Mouse (Mus musculus) neural tube, embryonic 15.5 days (tissue): ENCODE measurements at regions not wholly inside any gene's neighbourhood (a gene's known extent, or its start where the extent isn't known, plus 50 kb on each side); places are given as distances from the start of the nearest gene placed in this dataset.

ENCODE experiments used
- ATAC-seq: fragments of 200-750 bp; cut with Nextera tagmentation; 2 replicates; pipeline ENCODE4 v1.8.0; 2017; ENCODE audit warnings: mild to moderate bottlenecking, moderate TSS enrichment, moderate library complexity; ENCODE audit not compliant: low FRiP score
- H3K27ac ChIP-seq: fragments of 300-500 bp; sonication (generic); replicated peaks from 2 replicates; pipeline ENCODE4 v1.5.1; 2015; ENCODE audit warnings: mild to moderate bottlenecking, inconsistent platforms
- H3K27me3 ChIP-seq: fragments of 300-500 bp; sonication (generic); replicated peaks from 2 replicates; pipeline ENCODE4 v1.6.1; 2015; ENCODE audit warnings: inconsistent platforms
- H3K36me3 ChIP-seq: fragments of 300-500 bp; sonication (generic); 2 replicates; pipeline ENCODE4 v1.6.1; 2015; ENCODE audit warnings: inconsistent platforms
- H3K4me1 ChIP-seq: fragments of 300-500 bp; sonication (generic); 2 replicates; pipeline ENCODE4 v1.6.1; 2015; ENCODE audit warnings: inconsistent platforms
- H3K4me2 ChIP-seq: fragments of 300-500 bp; sonication (generic); 2 replicates; pipeline ENCODE4 v1.6.1; 2015; ENCODE audit warnings: inconsistent platforms, mild to moderate bottlenecking, moderate library complexity
- H3K4me3 ChIP-seq: fragments of 300-500 bp; sonication (generic); replicated peaks from 2 replicates; pipeline ENCODE4 v1.5.1; 2015; ENCODE audit warnings: mild to moderate bottlenecking, inconsistent platforms
- H3K9ac ChIP-seq: fragments of 300-500 bp; sonication (generic); replicated peaks from 2 replicates; pipeline ENCODE4 v1.6.1; 2015; ENCODE audit warnings: mild to moderate bottlenecking, inconsistent platforms
- H3K9me3 ChIP-seq: fragments of 300-500 bp; sonication (generic); replicated peaks from 2 replicates; pipeline ENCODE4 v1.6.1; 2016; ENCODE audit warnings: inconsistent platforms
- WGBS: fragments of 180-500 bp; shearing (Covaris S2); methylation state at CpG from one replicate; pipeline ENCODE4 v1.1.7; 2015; ENCODE audit warnings: mixed read lengths; 5-methylcytosine and 5-hydroxymethylcytosine counted together

DNA sequence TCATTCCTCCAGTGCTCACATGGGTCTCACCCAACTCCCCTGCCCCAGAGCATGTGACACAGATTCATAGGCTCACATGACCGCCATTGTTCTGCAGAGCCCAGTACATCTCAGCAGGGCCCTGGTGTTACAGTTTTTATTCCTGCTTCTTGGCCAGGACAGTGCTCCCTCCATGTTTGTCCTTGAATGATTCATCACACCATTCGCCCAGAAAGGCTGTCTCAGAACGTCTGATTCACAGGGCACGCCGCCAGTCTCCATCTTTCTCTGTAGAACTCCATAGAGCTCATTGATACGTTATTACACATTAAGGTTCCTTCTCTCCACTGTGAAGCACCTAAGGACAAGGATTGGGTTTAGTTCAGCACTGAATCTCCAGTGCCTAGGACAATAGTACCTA lies 79.9 kb upstream of the Otud4 start:
- Histone ChIP-seq H3K4me3 (no peak overlapping the region), H3K27ac (no peak overlapping the region), H3K36me3 (no peaks in the 10 kb centered on the region), H3K4me2 (no peak overlapping the region), H3K9me3 (no peaks in the 10 kb centered on the region), H3K4me1 (peaks cover 7% of the 10 kb centered on the region; the same call in 1 of the 2 replicates), H3K9ac (no peak overlapping the region), H3K27me3 (no peaks in the 10 kb centered on the region)
- ATAC-seq: no peak
- WGBS: 97% methylated on average over 6 of the region's 6 CpGs

DNA sequence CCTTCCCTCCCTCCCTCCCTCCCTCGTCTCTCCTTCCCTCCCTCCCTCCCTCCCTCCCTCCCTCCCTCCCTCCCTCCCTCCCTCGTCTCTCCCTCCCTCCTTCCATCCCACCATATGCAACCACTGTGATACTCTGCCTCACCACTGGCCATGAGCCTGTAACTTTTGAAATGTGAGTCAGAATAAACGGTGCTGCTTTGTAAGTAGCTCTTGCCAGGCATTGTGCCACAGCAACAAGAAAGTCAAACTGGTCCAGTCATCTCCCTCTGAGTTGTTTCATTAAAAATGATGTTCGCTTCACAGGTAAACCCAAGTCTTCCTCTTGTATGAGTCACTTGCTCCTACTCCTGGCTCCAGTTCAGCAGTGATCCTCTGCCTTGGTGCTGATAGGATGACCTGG lies 85.1 kb upstream of the Otud4 start:
- ATAC-seq: no peak
- H3K4me3 ChIP-seq: no peak overlapping the region
- WGBS: 90% methylated on average over 2 of the region's 4 CpGs
- no peak overlapping the region for H3K27ac ChIP-seq
- no peaks in the 10 kb centered on the region for H3K36me3 ChIP-seq
- no peaks in the 10 kb centered on the region for H3K27me3 ChIP-seq
- H3K4me2 ChIP-seq: no peak overlapping the region
- H3K4me1 ChIP-seq: no peaks in the 10 kb centered on the region
- no peaks in the 10 kb centered on the region for H3K9me3 ChIP-seq
- H3K9ac ChIP-seq: no peak overlapping the region

DNA sequence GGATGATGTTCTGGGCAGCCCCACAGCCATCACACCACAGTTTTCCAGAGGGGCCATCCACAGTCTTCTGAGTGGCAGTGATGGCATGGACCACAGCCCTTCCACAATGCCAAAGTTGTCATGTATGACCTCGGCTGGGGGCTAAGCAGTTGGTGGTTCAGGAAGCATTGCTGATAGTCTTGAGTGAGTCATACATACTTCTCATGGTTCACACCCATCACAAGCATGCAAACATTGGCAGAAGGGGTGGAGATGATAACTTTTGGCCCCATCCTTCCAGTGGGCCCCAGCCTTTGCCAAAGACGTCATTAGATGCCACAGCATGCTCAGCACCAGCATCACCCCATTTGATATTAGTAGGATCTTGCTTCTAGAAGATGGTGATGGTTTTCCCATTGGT lies 89.3 kb upstream of the Otud4 start:
- no peak overlapping the region for H3K4me3 ChIP-seq
- 94% methylated on average over 2 of the region's 2 CpGs for WGBS
- no peak for ATAC-seq
- no peaks in the 10 kb centered on the region for H3K27me3 ChIP-seq
- H3K4me1 ChIP-seq: no peaks in the 10 kb centered on the region
- H3K4me2 ChIP-seq: no peak overlapping the region
- no peaks in the 10 kb centered on the region for H3K9me3 ChIP-seq
- H3K9ac ChIP-seq: no peak overlapping the region
- H3K36me3 ChIP-seq: no peaks in the 10 kb centered on the region
- H3K27ac ChIP-seq: no peak overlapping the region

DNA sequence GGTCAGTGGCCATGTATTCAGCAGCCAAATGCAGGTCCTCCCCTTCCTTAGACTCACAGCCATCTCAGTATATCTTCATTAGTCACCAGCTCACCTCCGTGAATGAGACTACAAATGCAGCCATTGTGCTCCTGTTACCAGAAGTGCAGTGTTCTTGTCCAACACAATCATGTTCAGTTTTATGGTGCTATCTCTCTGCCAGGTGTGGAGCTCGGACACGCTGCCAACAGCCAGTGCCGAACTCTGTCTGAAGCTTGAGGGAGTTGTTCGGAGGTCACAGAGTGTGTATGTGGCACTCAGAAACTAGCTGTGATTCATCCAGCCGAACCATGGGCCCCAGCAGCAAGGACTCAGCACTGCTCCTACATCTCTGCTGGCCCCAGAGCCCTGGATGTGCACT lies 91.3 kb upstream of the Otud4 start:
- Histone ChIP-seq H3K27me3 (no peaks in the 10 kb centered on the region), H3K27ac (no peak overlapping the region), H3K9ac (no peak overlapping the region), H3K4me3 (no peak overlapping the region), H3K9me3 (no peaks in the 10 kb centered on the region), H3K4me2 (no peak overlapping the region), H3K4me1 (no peaks in the 10 kb centered on the region), H3K36me3 (no peaks in the 10 kb centered on the region)
- no peak for ATAC-seq
- WGBS: 61% methylated on average over 6 of the region's 6 CpGs

DNA sequence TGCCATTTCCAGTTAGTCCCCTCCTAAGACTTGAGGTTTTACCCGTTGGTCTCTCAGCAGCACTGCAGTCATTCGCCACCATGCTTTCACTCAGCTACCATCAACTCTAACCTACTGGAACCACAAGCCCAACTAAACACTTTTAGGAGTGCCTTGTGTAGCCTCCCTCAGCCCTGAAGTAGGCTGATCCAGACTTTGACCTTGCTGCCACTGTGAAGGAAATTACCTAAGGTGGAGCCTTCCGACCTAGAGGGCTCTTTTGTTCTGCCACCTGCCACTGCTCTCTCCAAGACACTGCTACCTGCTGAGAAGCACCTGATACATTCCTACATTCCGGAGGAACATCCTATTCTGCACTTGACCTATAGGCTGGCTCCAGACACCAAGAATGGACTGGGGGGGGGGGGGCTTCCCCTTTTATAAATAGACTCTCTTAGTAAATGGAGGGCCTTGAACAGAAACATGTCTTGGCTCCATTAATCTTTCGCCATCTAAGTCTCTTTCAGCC lies 93.5 kb upstream of the Otud4 start:
- Histone ChIP-seq H3K36me3 (no peaks in the 10 kb centered on the region), H3K4me1 (no peaks in the 10 kb centered on the region), H3K9me3 (no peaks in the 10 kb centered on the region), H3K4me3 (no peak overlapping the region), H3K9ac (no peak overlapping the region), H3K4me2 (no peak overlapping the region), H3K27me3 (no peaks in the 10 kb centered on the region), H3K27ac (no peak overlapping the region)
- ATAC-seq: no peak
- WGBS: 84% methylated on average over 5 of the region's 5 CpGs

DNA sequence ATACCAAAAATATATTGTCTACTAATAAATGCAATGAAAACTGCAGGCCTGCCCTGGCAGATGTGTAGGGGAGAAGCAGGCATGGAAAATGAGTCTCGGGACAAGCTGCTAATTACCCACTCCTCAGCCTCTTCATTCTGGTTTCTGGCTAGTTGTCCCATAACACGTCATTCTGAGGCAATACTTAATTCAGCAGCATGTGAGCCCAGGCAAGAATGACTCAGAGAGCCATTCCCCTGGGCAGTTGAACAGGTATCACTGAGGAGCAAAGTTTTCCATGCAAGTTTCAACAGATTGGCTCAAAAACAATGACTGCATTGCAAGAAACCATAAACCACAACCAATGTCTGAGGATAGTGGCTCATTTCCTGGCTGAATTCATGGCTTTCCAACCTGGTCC lies 97.0 kb upstream of the Otud4 start:
- WGBS: 70% methylated on average over 2 of the region's 2 CpGs
- no peak overlapping the region for H3K9ac ChIP-seq
- H3K4me3 ChIP-seq: no peak overlapping the region
- H3K27ac ChIP-seq: no peak overlapping the region
- no peaks in the 10 kb centered on the region for H3K36me3 ChIP-seq
- H3K9me3 ChIP-seq: no peaks in the 10 kb centered on the region
- no peak overlapping the region for H3K4me2 ChIP-seq
- no peaks in the 10 kb centered on the region for H3K27me3 ChIP-seq
- no peak for ATAC-seq
- H3K4me1 ChIP-seq: no peaks in the 10 kb centered on the region

DNA sequence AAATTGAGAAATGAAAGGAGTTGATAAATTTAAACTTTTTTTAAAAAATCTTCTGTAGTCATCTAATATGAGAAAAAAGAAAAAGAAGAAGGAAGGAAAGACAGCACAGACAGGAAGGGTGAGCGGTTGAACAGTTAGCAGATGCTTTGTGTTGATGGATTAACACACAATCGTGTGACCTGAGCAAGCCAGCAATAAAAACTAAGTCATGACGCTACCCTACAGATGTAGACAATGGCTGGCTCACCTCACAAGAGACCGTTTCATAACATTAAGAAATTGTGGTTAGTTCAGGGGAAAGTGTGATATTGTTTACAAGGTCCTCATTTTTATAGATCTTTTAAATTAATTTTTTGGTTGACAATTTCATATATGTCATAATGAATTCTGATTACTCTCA lies 99.4 kb upstream of the Otud4 start:
- H3K4me2 ChIP-seq: no peak overlapping the region
- WGBS: 86% methylated on average over 4 of the region's 4 CpGs

DNA sequence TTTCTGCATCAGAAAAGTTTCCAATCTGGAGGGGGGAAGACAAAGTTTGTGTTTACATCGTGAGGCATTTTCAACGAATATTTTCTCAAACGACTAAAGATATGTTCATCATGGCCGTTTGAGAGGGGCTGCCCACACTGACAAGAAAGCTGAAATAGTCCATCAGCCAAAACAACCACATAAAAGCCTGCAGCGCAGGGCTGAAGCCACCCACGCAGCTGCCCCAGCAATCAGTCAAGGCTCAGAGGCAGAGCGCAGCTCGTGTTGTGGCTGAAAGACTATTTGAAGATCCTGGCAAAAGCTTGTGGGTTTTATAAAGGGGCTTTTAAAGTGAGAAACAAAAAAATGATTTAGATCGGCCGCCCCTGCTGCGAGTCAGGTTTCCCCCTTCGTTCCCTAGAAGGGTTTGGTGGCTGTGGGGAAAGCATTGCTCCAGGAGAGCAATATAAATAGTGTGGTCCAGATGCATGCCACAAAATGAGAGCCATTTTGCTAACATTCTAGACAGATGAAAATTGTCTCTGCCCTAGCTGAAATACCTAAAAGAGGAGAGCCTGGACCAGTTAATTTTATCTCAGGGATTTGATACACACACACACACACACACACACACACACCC lies 105.0 kb upstream of the Otud4 start:
- H3K4me2 ChIP-seq: no peak overlapping the region
- no peak overlapping the region for H3K27ac ChIP-seq
- H3K9ac ChIP-seq: no peak overlapping the region
- H3K27me3 ChIP-seq: no peaks in the 10 kb centered on the region
- H3K36me3 ChIP-seq: no peaks in the 10 kb centered on the region
- no peaks in the 10 kb centered on the region for H3K4me1 ChIP-seq
- WGBS: 57% methylated on average over 12 of the region's 12 CpGs
- no peak for ATAC-seq
- H3K9me3 ChIP-seq: no peaks in the 10 kb centered on the region
- no peak overlapping the region for H3K4me3 ChIP-seq

More for the DNA sequence above, 99.4 kb upstream of the Otud4 start:
- Histone ChIP-seq H3K4me3 (no peak overlapping the region), H3K9me3 (no peaks in the 10 kb centered on the region), H3K9ac (no peak overlapping the region), H3K4me1 (no peaks in the 10 kb centered on the region), H3K27ac (no peak overlapping the region), H3K27me3 (no peaks in the 10 kb centered on the region), H3K36me3 (no peaks in the 10 kb centered on the region)
- ATAC-seq: no peak

DNA sequence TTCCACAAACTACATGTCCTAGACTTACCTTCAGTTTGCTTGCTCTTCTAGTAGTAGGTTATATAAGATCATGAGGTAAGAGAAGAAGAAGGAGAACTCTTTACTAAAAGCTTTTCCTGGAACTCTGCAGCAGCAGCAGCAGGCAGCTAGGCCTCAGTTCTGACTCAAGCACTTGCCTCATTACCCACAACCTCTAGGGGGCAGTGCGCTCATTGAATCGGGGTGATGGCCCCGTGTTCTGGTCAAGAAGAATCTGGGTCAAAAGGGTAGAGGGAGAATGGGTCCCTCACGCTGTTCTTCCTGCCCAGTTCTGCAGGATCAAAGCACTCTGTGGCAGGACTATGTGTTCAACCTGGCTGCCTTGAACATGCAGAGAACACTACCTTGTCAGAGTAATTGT lies 109.9 kb upstream of the Otud4 start:
- Histone ChIP-seq H3K9me3 (no peaks in the 10 kb centered on the region), H3K27ac (no peak overlapping the region), H3K4me1 (no peaks in the 10 kb centered on the region), H3K27me3 (no peaks in the 10 kb centered on the region), H3K9ac (no peak overlapping the region), H3K4me2 (no peak overlapping the region), H3K36me3 (no peaks in the 10 kb centered on the region), H3K4me3 (no peak overlapping the region)
- 34% methylated on average over 4 of the region's 4 CpGs for WGBS
- no peak for ATAC-seq

DNA sequence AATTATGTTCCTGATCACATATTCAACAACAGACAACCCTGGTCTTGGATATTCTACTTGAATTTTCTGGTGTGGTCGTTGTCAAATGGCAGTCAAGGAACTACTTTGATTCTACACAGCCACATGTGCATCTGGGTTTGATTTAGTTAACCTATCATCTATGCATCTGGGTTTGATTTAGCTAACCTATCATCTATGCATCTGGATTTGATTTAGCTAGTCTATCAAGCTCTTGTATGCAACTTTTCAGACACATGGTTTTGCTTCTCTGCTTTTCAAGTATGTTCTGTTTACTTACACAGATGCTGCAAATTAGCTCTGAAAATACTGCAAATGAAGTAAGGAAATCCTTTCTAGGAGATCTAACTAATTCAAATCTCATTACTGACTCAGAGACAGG lies 117.4 kb upstream of the Otud4 start:
- 78% methylated on average over 1 of the region's 1 CpGs for WGBS
- H3K4me3 ChIP-seq: no peak overlapping the region
- ATAC-seq: no peak
- no peaks in the 10 kb centered on the region for H3K9me3 ChIP-seq
- H3K27me3 ChIP-seq: no peaks in the 10 kb centered on the region
- no peaks in the 10 kb centered on the region for H3K36me3 ChIP-seq
- H3K9ac ChIP-seq: no peak overlapping the region
- no peaks in the 10 kb centered on the region for H3K4me1 ChIP-seq
- H3K27ac ChIP-seq: no peak overlapping the region
- H3K4me2 ChIP-seq: no peak overlapping the region

DNA sequence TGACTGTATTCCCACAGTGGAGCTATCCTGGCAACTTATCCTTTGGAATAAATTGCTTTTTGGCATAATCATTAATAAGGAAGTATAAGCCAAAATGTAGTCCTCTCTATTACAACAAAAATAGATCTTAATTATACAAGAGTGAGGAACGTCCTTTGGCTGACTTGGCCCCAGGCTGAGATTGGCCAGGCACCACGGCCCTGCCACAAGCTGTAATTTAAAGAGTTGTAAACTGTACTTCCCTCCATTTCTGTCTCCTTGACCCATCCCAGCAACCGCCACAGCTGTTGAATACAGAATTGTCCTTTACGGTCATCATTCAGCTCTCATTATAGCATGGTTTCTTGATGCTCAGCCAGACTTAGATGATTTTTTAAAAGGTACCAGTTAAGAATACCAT lies 119.6 kb upstream of the Smad1 start:
- ATAC-seq: no peak
- Histone ChIP-seq H3K4me1 (no peaks in the 10 kb centered on the region), H3K27me3 (no peaks in the 10 kb centered on the region), H3K9ac (no peak overlapping the region), H3K36me3 (no peaks in the 10 kb centered on the region), H3K4me3 (no peak overlapping the region), H3K9me3 (no peaks in the 10 kb centered on the region), H3K27ac (no peak overlapping the region), H3K4me2 (no peak overlapping the region)
- WGBS: 66% methylated on average over 4 of the region's 4 CpGs

DNA sequence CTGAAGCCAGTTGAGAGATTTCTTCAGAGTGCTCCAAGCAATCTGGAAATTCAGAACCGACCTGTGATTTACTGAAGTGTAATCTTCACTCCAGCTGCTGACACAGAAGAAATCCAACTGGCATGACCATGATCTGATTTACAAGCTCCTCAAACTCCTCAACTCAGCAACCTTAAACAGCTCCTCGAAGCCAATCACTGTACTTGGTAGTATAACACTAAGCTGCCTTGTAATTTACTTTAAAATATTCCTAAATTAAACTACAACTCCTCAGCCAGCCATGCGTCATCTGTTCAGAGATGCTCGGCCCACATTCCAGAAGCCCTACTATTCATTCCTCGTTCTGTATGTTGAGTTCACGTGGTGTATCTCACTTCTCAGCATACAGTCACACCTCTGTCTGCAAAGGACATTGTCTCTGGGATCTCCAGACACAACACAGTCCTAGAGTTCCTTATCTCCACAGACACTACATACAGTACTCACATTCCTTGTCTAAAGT lies 116.0 kb upstream of the Smad1 start:
- WGBS: 88% methylated on average over 6 of the region's 6 CpGs
- no peak overlapping the region for H3K4me2 ChIP-seq
- no peak overlapping the region for H3K4me3 ChIP-seq
- H3K36me3 ChIP-seq: no peaks in the 10 kb centered on the region
- H3K4me1 ChIP-seq: no peaks in the 10 kb centered on the region
- no peaks in the 10 kb centered on the region for H3K27me3 ChIP-seq
- no peak for ATAC-seq
- H3K9me3 ChIP-seq: 0 out of 2 replicates have a peak, but pooled peaks cover 6% of the 10 kb centered on the region
- H3K27ac ChIP-seq: no peak overlapping the region
- no peak overlapping the region for H3K9ac ChIP-seq
